Mouse (Mus musculus) stomach, postnatal 0 days (tissue): ENCODE results near the gene Allc.

Experiments
- CTCF ChIP-seq: IDR thresholded peaks from 2 replicates; pipeline ENCODE4 v1.5.1; 2016; ENCODE audit warnings: antibody characterized with exemption, low read depth, mild to moderate bottlenecking, moderate library complexity
- EP300 ChIP-seq: optimal IDR thresholded peaks from 2 replicates; pipeline ENCODE3; 2016; ENCODE audit warnings: antibody characterized with exemption

- no peak for TF ChIP-seq CTCF
- TF ChIP-seq EP300, result no peak
Measured at GRCm38 (mm10) chr12:28551775-28552174, 30.5 kb downstream of the Allc start.
